Mouse (Mus musculus): Measurements from ENCODE around the gene Gja1. TPM values are rescaled to one million over a fixed set of nuclear protein-coding genes. Genes with fewer than 3 reads are reported as not detected.

Gja1 gene
- 54.3 and 57.4 TPM in 2 replicates for polyA plus RNA-seq (2014; fragmentation: Nextera tagmentation; extraction: Ambion mirVana)

GRCm38 (mm10) chr10:56377097-56377965 lies at the start of gene Gja1:
Gja1 (plus strand) TSS chr10:56377330.
- ATAC-seq (replicated peaks; ENCODE audit: low FRiP score, low TSS enrichment, low read depth): peak; percentile 53
- no peaks in the 10 kb centered on the region for H3K27me3 ChIP-seq (replicated peaks; ENCODE audit: control insufficient read depth, insufficient read depth, low read length)
- no peaks in the 10 kb centered on the region for H3K9me3 ChIP-seq (ENCODE audit: control insufficient read depth, low read length)
- peak; percentile 72 for DNase-seq (ENCODE audit: low spot score)
- no peaks in the 10 kb centered on the region for H3K36me3 ChIP-seq (ENCODE audit: control insufficient read depth, insufficient read depth, low read length)
- H3K27ac ChIP-seq (ENCODE audit: low read depth): peak within 1 kb of the TSS; percentile 60
- H3K4me2 ChIP-seq (ENCODE audit: low read length): peak within 1 kb of the TSS; percentile 81
- peak within 1 kb of the TSS; percentile 63 for H3K9ac ChIP-seq (ENCODE audit: low read length)
- H3K4me1 ChIP-seq (replicated peaks; ENCODE audit: control insufficient read depth, insufficient read depth, low read length): no peaks in the 10 kb centered on the region; the same call in 1 of the 2 replicates
- H3K4me3 ChIP-seq (ENCODE audit: low read depth, low read length): peak within 1 kb of the TSS; percentile 62
- 1% methylated on average over 23 of the region's 23 CpGs for WGBS

- ATAC-seq (replicated peaks; ENCODE audit: low FRiP score, low TSS enrichment, low read depth) (peak; percentile 81), DNase-seq (ENCODE audit: low spot score) (peak; percentile 86)
- 53% methylated on average over 6 of the region's 6 CpGs for WGBS
- Histone ChIP-seq H3K4me1 (replicated peaks; ENCODE audit: control insufficient read depth, insufficient read depth, low read length) (no peaks in the 10 kb centered on the region), H3K9me3 (ENCODE audit: control insufficient read depth, low read length) (no peaks in the 10 kb centered on the region), H3K9ac (ENCODE audit: low read length) (no peak overlapping the region), H3K4me2 (ENCODE audit: low read length) (no peak overlapping the region), H3K4me3 (ENCODE audit: low read depth, low read length) (no peak overlapping the region), H3K27me3 (replicated peaks; ENCODE audit: control insufficient read depth, insufficient read depth, low read length) (no peaks in the 10 kb centered on the region), H3K36me3 (ENCODE audit: control insufficient read depth, insufficient read depth, low read length) (no peaks in the 10 kb centered on the region), H3K27ac (ENCODE audit: low read depth) (no peak overlapping the region)
Measured at GRCm38 (mm10) chr10:56338851-56339489, 38.2 kb upstream of the Gja1 start.

- H3K4me2 ChIP-seq (ENCODE audit: low read length): no peak overlapping the region
- ATAC-seq (replicated peaks; ENCODE audit: low FRiP score, low TSS enrichment, low read depth) (no peak), DNase-seq (ENCODE audit: low spot score) (no peak)
- no peaks in the 10 kb centered on the region for H3K4me1 ChIP-seq (replicated peaks; ENCODE audit: control insufficient read depth, insufficient read depth, low read length)
- no peaks in the 10 kb centered on the region for H3K27me3 ChIP-seq (replicated peaks; ENCODE audit: control insufficient read depth, insufficient read depth, low read length)
- no peaks in the 10 kb centered on the region for H3K9me3 ChIP-seq (ENCODE audit: control insufficient read depth, low read length)
- H3K36me3 ChIP-seq (ENCODE audit: control insufficient read depth, insufficient read depth, low read length): no peaks in the 10 kb centered on the region
- 71% methylated on average over 4 of the region's 4 CpGs for WGBS
- H3K4me3 ChIP-seq (ENCODE audit: low read depth, low read length): no peak overlapping the region
- no peak overlapping the region for H3K9ac ChIP-seq (ENCODE audit: low read length)
- no peak overlapping the region for H3K27ac ChIP-seq (ENCODE audit: low read depth)
Measured at GRCm38 (mm10) chr10:56360472-56360871, 16.7 kb upstream of the Gja1 start.

GRCm38 (mm10) chr10:56369073-56369472 lies 8.1 kb upstream of the Gja1 start:
- Histone ChIP-seq H3K27me3 (replicated peaks; ENCODE audit: control insufficient read depth, insufficient read depth, low read length) (no peaks in the 10 kb centered on the region), H3K4me2 (ENCODE audit: low read length) (no peak overlapping the region), H3K9me3 (ENCODE audit: control insufficient read depth, low read length) (no peaks in the 10 kb centered on the region), H3K27ac (ENCODE audit: low read depth) (no peak overlapping the region), H3K9ac (ENCODE audit: low read length) (no peak overlapping the region), H3K4me1 (replicated peaks; ENCODE audit: control insufficient read depth, insufficient read depth, low read length) (no peaks in the 10 kb centered on the region), H3K4me3 (ENCODE audit: low read depth, low read length) (no peak overlapping the region), H3K36me3 (ENCODE audit: control insufficient read depth, insufficient read depth, low read length) (no peaks in the 10 kb centered on the region)
- 19% methylated on average over 7 of the region's 7 CpGs for WGBS
- DNase-seq (ENCODE audit: low spot score): peak; percentile 83
- 0 out of 2 replicates have a peak, but pooled peaks have one; percentile 55 for ATAC-seq (replicated peaks; ENCODE audit: low FRiP score, low TSS enrichment, low read depth)

- 25% methylated on average over 8 of the region's 8 CpGs for WGBS
- Histone ChIP-seq H3K4me2 (ENCODE audit: low read length) (peak overlapping the region; percentile 20; the same call in 1 of the 2 replicates), H3K4me3 (ENCODE audit: low read depth, low read length) (no peak overlapping the region), H3K36me3 (ENCODE audit: control insufficient read depth, insufficient read depth, low read length) (no peaks in the 10 kb centered on the region), H3K9me3 (ENCODE audit: control insufficient read depth, low read length) (no peaks in the 10 kb centered on the region), H3K4me1 (replicated peaks; ENCODE audit: control insufficient read depth, insufficient read depth, low read length) (no peaks in the 10 kb centered on the region), H3K27ac (ENCODE audit: low read depth) (no peak overlapping the region), H3K27me3 (replicated peaks; ENCODE audit: control insufficient read depth, insufficient read depth, low read length) (no peaks in the 10 kb centered on the region), H3K9ac (ENCODE audit: low read length) (no peak overlapping the region)
- no peak for DNase-seq (ENCODE audit: low spot score)
- ATAC-seq (replicated peaks; ENCODE audit: low FRiP score, low TSS enrichment, low read depth): no peak
Measured at GRCm38 (mm10) chr10:56373021-56373720, 4.0 kb upstream of the Gja1 start.

GRCm38 (mm10) chr10:56374169-56374568 lies 3.0 kb upstream of the Gja1 start:
- no peak for ATAC-seq (replicated peaks; ENCODE audit: low FRiP score, low TSS enrichment, low read depth)
- Histone ChIP-seq H3K4me1 (replicated peaks; ENCODE audit: control insufficient read depth, insufficient read depth, low read length) (no peaks in the 10 kb centered on the region), H3K9me3 (ENCODE audit: control insufficient read depth, low read length) (no peaks in the 10 kb centered on the region), H3K27ac (ENCODE audit: low read depth) (no peak overlapping the region), H3K4me2 (ENCODE audit: low read length) (no peak overlapping the region), H3K4me3 (ENCODE audit: low read depth, low read length) (no peak overlapping the region), H3K36me3 (ENCODE audit: control insufficient read depth, insufficient read depth, low read length) (no peaks in the 10 kb centered on the region), H3K9ac (ENCODE audit: low read length) (no peak overlapping the region), H3K27me3 (replicated peaks; ENCODE audit: control insufficient read depth, insufficient read depth, low read length) (no peaks in the 10 kb centered on the region)
- DNase-seq (ENCODE audit: low spot score): no peak
- 57% methylated on average over 5 of the region's 5 CpGs for WGBS

GRCm38 (mm10) chr10:56375906-56376468 lies 1.1 kb upstream of the Gja1 start:
- Histone ChIP-seq H3K27ac (ENCODE audit: low read depth) (no peak overlapping the region), H3K4me1 (replicated peaks; ENCODE audit: control insufficient read depth, insufficient read depth, low read length) (no peaks in the 10 kb centered on the region; the same call in 1 of the 2 replicates), H3K9me3 (ENCODE audit: control insufficient read depth, low read length) (no peaks in the 10 kb centered on the region), H3K9ac (ENCODE audit: low read length) (no peak overlapping the region), H3K4me2 (ENCODE audit: low read length) (no peak overlapping the region), H3K4me3 (ENCODE audit: low read depth, low read length) (no peak overlapping the region), H3K36me3 (ENCODE audit: control insufficient read depth, insufficient read depth, low read length) (no peaks in the 10 kb centered on the region), H3K27me3 (replicated peaks; ENCODE audit: control insufficient read depth, insufficient read depth, low read length) (no peaks in the 10 kb centered on the region)
- no peak for DNase-seq (ENCODE audit: low spot score)
- 36% methylated on average over 9 of the region's 9 CpGs for WGBS
- ATAC-seq (replicated peaks; ENCODE audit: low FRiP score, low TSS enrichment, low read depth): no peak

- ATAC-seq (replicated peaks; ENCODE audit: low FRiP score, low TSS enrichment, low read depth) (peak; percentile 21; the same call in 1 of the 2 replicates), DNase-seq (ENCODE audit: low spot score) (peak; percentile 81)
- Histone ChIP-seq H3K4me3 (ENCODE audit: low read depth, low read length) (peak overlapping the region; percentile 62), H3K27me3 (replicated peaks; ENCODE audit: control insufficient read depth, insufficient read depth, low read length) (no peaks in the 10 kb centered on the region), H3K27ac (ENCODE audit: low read depth) (peak overlapping the region; percentile 60; the same call in 1 of the 2 replicates), H3K4me1 (replicated peaks; ENCODE audit: control insufficient read depth, insufficient read depth, low read length) (no peaks in the 10 kb centered on the region; the same call in 1 of the 2 replicates), H3K9me3 (ENCODE audit: control insufficient read depth, low read length) (no peaks in the 10 kb centered on the region), H3K9ac (ENCODE audit: low read length) (peak overlapping the region; percentile 63), H3K36me3 (ENCODE audit: control insufficient read depth, insufficient read depth, low read length) (no peaks in the 10 kb centered on the region), H3K4me2 (ENCODE audit: low read length) (peak overlapping the region; percentile 81)
- WGBS: under 1% methylated on average over 25 of the region's 25 CpGs
Measured at GRCm38 (mm10) chr10:56377966-56378647, 977 bp downstream of the Gja1 start.

Data from intestine, embryonic 14.5 days (tissue).